Mouse (Mus musculus): ENCODE data around the gene Apobec2. TPM values are rescaled to one million over a fixed set of nuclear protein-coding genes. Genes with fewer than 3 reads are reported as not detected.

Apobec2 gene
- polyA plus RNA-seq, 1 experiment from 2014 or later = 0.25 TPM

DNA sequence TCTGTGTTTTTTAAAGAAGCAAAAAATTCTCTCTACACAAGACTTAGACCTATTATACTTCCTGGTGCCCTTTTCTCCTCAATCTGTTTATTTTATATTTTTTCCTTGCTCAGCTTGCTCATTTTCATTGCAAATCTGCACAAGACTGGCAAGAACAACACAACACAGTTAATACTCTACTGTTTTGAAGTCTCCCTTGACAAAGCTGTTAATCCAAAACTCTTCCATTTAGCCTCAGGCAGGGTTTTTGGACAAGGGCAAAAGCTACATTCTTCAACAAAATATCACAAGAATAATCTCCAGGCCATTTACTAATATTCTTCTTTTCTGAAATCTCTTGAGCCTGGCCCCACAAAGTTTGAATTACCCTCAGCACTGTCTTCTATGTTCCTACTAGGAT lies 61.1 kb downstream of the Apobec2 start:
- H3K9me3 ChIP-seq (ENCODE audit: low read length) = no peaks in the 10 kb centered on the region
- no peak overlapping the region for H3K4me2 ChIP-seq (ENCODE audit: low read depth, low read length)
- H3K27ac ChIP-seq (ENCODE audit: low read depth) = no peak overlapping the region
- TF ChIP-seq CTCF (IDR thresholded peaks at IDR 0.05; ENCODE audit: low read depth) (no peak), EP300 (IDR thresholded peaks at IDR 0.05; ENCODE audit: low read depth) (no peak)
- no peak overlapping the region for H3K4me3 ChIP-seq (ENCODE audit: low read depth, low read length)
- H3K36me3 ChIP-seq (replicated peaks; ENCODE audit: insufficient read depth, low read length) = no peaks in the 10 kb centered on the region
- no peak overlapping the region for H3K9ac ChIP-seq (replicated peaks)
- ATAC-seq = no peak
- H3K4me1 ChIP-seq (ENCODE audit: insufficient read depth) = no peaks in the 10 kb centered on the region
- H3K27me3 ChIP-seq (ENCODE audit: insufficient read depth, low read length) = no peaks in the 10 kb centered on the region
- no peak for DNase-seq

Other genes with a start within 250 kb of the Apobec2 start
- 1.6 and 2.1 TPM in 2 replicates for gene Trem1, start 200.2 kb downstream of the Apobec2 start, polyA plus RNA-seq (2015; fragmentation: Nextera tagmentation; extraction: Ambion mirVana)
- 12.2 and 14.3 TPM in 2 replicates for gene Trem3, start 185.2 kb downstream of the Apobec2 start, polyA plus RNA-seq (2015; fragmentation: Nextera tagmentation; extraction: Ambion mirVana)
- gene Treml4, start 168.6 kb downstream of the Apobec2 start, polyA plus RNA-seq (2015; fragmentation: Nextera tagmentation; extraction: Ambion mirVana) = 7.9 and 9.2 TPM in 2 replicates
- gene Treml2, start 133.4 kb downstream of the Apobec2 start, polyA plus RNA-seq (2015; fragmentation: Nextera tagmentation; extraction: Ambion mirVana) = 2.0 and 2.7 TPM in 2 replicates
- 4.7 and 5.1 TPM in 2 replicates for gene B430306N03Rik, start 116.8 kb downstream of the Apobec2 start, polyA plus RNA-seq (2015; fragmentation: Nextera tagmentation; extraction: Ambion mirVana)
- gene Trem2, start 86.5 kb downstream of the Apobec2 start, polyA plus RNA-seq (2015; fragmentation: Nextera tagmentation; extraction: Ambion mirVana) = 5.6 and 6.3 TPM in 2 replicates
- 17.3 and 18.8 TPM in 2 replicates for gene Treml1, start 73.0 kb downstream of the Apobec2 start, polyA plus RNA-seq (2015; fragmentation: Nextera tagmentation; extraction: Ambion mirVana)
- gene Nfya, start 23.0 kb downstream of the Apobec2 start, polyA plus RNA-seq (2015; fragmentation: Nextera tagmentation; extraction: Ambion mirVana) = 3.2 and 3.7 TPM in 2 replicates
- 29.7 and 30.1 TPM in 2 replicates for gene Oard1, start 22.9 kb downstream of the Apobec2 start, polyA plus RNA-seq (2015; fragmentation: Nextera tagmentation; extraction: Ambion mirVana)
- 61.1 and 65.2 TPM in 2 replicates for gene Tspo2, start 18.6 kb upstream of the Apobec2 start, polyA plus RNA-seq (2015; fragmentation: Nextera tagmentation; extraction: Ambion mirVana)
- 0.68 and 0.92 TPM in 2 replicates for gene Unc5cl, start 22.0 kb upstream of the Apobec2 start, polyA plus RNA-seq (2015; fragmentation: Nextera tagmentation; extraction: Ambion mirVana)